Mouse (Mus musculus) midbrain, embryonic 13.5 days (tissue): ENCODE measurements around the gene Dhrs13. TPM values are rescaled to one million over a fixed set of nuclear protein-coding genes. Genes with fewer than 3 reads are reported as not detected.

ENCODE experiments used
- ATAC-seq: fragments of 200-750 bp; cut with Nextera tagmentation; 2 replicates; pipeline ENCODE4 v1.8.0; 2017; ENCODE audit warnings: mild to moderate bottlenecking, moderate TSS enrichment, moderate library complexity
- H3K27ac ChIP-seq: fragments of 300-500 bp; sonication (generic); 2 replicates; pipeline ENCODE4 v1.5.1; 2015; ENCODE audit warnings: inconsistent platforms, mild to moderate bottlenecking, moderate library complexity
- H3K27me3 ChIP-seq: fragments of 300-500 bp; sonication (generic); 2 replicates; pipeline ENCODE4 v1.6.1; 2015; ENCODE audit warnings: mild to moderate bottlenecking, inconsistent platforms
- H3K36me3 ChIP-seq: fragments of 300-500 bp; sonication (generic); 2 replicates; pipeline ENCODE4 v1.6.1; 2015; ENCODE audit warnings: mild to moderate bottlenecking, inconsistent platforms
- H3K4me1 ChIP-seq: fragments of 300-500 bp; sonication (generic); replicated peaks from 2 replicates; pipeline ENCODE4 v1.6.1; 2015; ENCODE audit warnings: inconsistent platforms
- H3K4me2 ChIP-seq: fragments of 300-500 bp; sonication (generic); replicated peaks from 2 replicates; pipeline ENCODE4 v1.6.1; 2015; ENCODE audit warnings: moderate library complexity, mild to moderate bottlenecking, inconsistent platforms
- H3K4me3 ChIP-seq: fragments of 300-500 bp; sonication (generic); replicated peaks from 2 replicates; pipeline ENCODE4 v1.5.1; 2015; ENCODE audit warnings: mild to moderate bottlenecking, inconsistent platforms
- H3K9ac ChIP-seq: fragments of 300-500 bp; sonication (generic); replicated peaks from 2 replicates; pipeline ENCODE4 v1.6.1; 2015; ENCODE audit warnings: mild to moderate bottlenecking, inconsistent platforms
- H3K9me3 ChIP-seq: fragments of 300-500 bp; sonication (generic); 2 replicates; pipeline ENCODE4 v1.6.1; 2016; ENCODE audit warnings: mild to moderate bottlenecking, inconsistent platforms
- WGBS: fragments of 180-500 bp; shearing (Covaris S2); methylation state at CpG from one replicate; pipeline ENCODE4 v1.1.7; 2015; 5-methylcytosine and 5-hydroxymethylcytosine counted together
- microRNA counts: library from miRNA; unstranded; fragments of <30 nt; microRNA quantifications from one replicate; lab custom pipeline; 2016
- microRNA-seq: library from miRNA; unstranded; fragments of <30 nt; microRNA quantifications from one replicate; pipeline ENCODE4, GENCODE M21; 2016
- polyA plus RNA-seq: library from polyadenylated mRNA; unstranded; fragments of >200 nt; fragmentation: Nextera tagmentation; extraction: Ambion mirVana; gene quantifications from 2 replicates; pipeline ENCODE4 v1.2.1, GENCODE M21; 2015

The Dhrs13 gene
- polyA plus RNA-seq, 1 experiment from 2014 or later = 31.6 TPM

GRCm38 (mm10) chr11:78074277-78074652, 42.2 kb downstream of the Dhrs13 start:
- ATAC-seq = no peak
- Histone ChIP-seq H3K4me2 (no peak overlapping the region), H3K4me3 (no peak overlapping the region), H3K9me3 (no peaks in the 10 kb centered on the region), H3K4me1 (peaks cover 4% of the 10 kb centered on the region), H3K27ac (no peak overlapping the region), H3K36me3 (peaks cover 63% of the 10 kb centered on the region), H3K27me3 (no peaks in the 10 kb centered on the region), H3K9ac (no peak overlapping the region)
- WGBS = 96% methylated on average over 2 of the region's 2 CpGs

DNA sequence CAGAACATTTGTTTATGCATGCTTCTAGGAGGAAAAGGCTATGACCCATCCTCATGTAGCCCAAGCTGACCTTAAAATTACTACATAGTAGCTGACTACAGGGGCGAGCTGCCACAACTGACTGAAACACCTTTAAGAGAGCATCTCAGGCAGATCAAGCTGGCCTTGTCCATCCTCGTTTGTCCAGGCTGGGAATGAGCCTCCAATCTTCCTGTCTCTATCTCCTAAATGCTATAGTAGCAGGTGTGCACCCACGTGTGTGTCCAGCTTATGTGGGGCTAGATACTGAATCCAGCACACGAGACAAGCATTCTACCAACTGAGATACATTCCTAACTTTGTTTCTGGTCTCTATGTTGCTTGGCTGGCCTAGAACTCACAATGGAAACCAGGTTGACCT, 42.6 kb downstream of the Dhrs13 start:
- no peak overlapping the region for H3K9ac ChIP-seq
- H3K9me3 ChIP-seq = no peaks in the 10 kb centered on the region
- H3K36me3 ChIP-seq = peaks cover 63% of the 10 kb centered on the region
- 91% methylated on average over 4 of the region's 4 CpGs for WGBS
- ATAC-seq = no peak
- no peak overlapping the region for H3K4me2 ChIP-seq
- no peaks in the 10 kb centered on the region for H3K27me3 ChIP-seq
- no peak overlapping the region for H3K27ac ChIP-seq
- H3K4me1 ChIP-seq = peaks cover 8% of the 10 kb centered on the region
- H3K4me3 ChIP-seq = no peak overlapping the region

GRCm38 (mm10) chr11:78079961-78080921, 48.2 kb downstream of the Dhrs13 start, which contains the start of gene Eral1:
Gene Eral1, minus strand, starts transcription at chr11:78080383.
- no peaks in the 10 kb centered on the region for H3K9me3 ChIP-seq
- peak; percentile 99 for ATAC-seq
- peak within 1 kb of the TSS; percentile 80 for H3K27ac ChIP-seq
- H3K36me3 ChIP-seq = peaks cover 26% of the 10 kb centered on the region
- H3K4me1 ChIP-seq = peaks cover 15% of the 10 kb centered on the region
- H3K4me2 ChIP-seq = peak within 1 kb of the TSS; percentile 79
- no peaks in the 10 kb centered on the region for H3K27me3 ChIP-seq
- peak within 1 kb of the TSS; percentile 81 for H3K9ac ChIP-seq
- 1% methylated on average over 42 of the region's 42 CpGs for WGBS
- H3K4me3 ChIP-seq = peak within 1 kb of the TSS; percentile 90

- H3K9ac ChIP-seq = no peak overlapping the region
- no peak overlapping the region for H3K27ac ChIP-seq
- H3K36me3 ChIP-seq = no peaks in the 10 kb centered on the region
- ATAC-seq = no peak
- no peak overlapping the region for H3K4me3 ChIP-seq
- peaks cover 15% of the 10 kb centered on the region for H3K4me1 ChIP-seq
- H3K9me3 ChIP-seq = no peaks in the 10 kb centered on the region
- WGBS = 50% methylated on average over 1 of the region's 1 CpGs
- no peaks in the 10 kb centered on the region for H3K27me3 ChIP-seq
- H3K4me2 ChIP-seq = no peak overlapping the region
Measured at GRCm38 (mm10) chr11:78083595-78083994, 51.5 kb downstream of the Dhrs13 start.

- Histone ChIP-seq H3K27ac (no peak overlapping the region), H3K9ac (no peak overlapping the region), H3K36me3 (no peaks in the 10 kb centered on the region), H3K4me1 (no peaks in the 10 kb centered on the region), H3K9me3 (no peaks in the 10 kb centered on the region), H3K4me2 (no peak overlapping the region), H3K4me3 (no peak overlapping the region), H3K27me3 (no peaks in the 10 kb centered on the region)
- no peak for ATAC-seq
- 80% methylated on average over 4 of the region's 4 CpGs for WGBS
Measured at GRCm38 (mm10) chr11:78086925-78087479, 54.9 kb downstream of the Dhrs13 start.

MicroRNAs encoded within 50 kb of the gene (microRNA counts, 519-probe panel; counts per million panel counts)
- 3,755 counts per million, percentile 71 among the panel's probes with 10 or more counts for microRNA mmu-miR-144 (lab: Ali Mortazavi, UCI)
- microRNA mmu-miR-451 (lab: Ali Mortazavi, UCI) = 3,476 counts per million, percentile 70 among the panel's probes with 10 or more counts

Small RNA genes lying within 50 kb of the gene (microRNA-seq; reads per million reads assigned to microRNA genes)
- gene Mir144 (29.3 reads per million, percentile 40 among the genes with 10 or more reads in this experiment), gene Mir451a (not detected), gene Mir451b (not detected)

Other genes with a start within 250 kb of the Dhrs13 start
- 2.9 and 3.4 TPM in 2 replicates for gene Gm10277, start 244.5 kb upstream of the Dhrs13 start, polyA plus RNA-seq
- 8.6 and 11.0 TPM in 2 replicates for gene Pipox, start 138.2 kb upstream of the Dhrs13 start, polyA plus RNA-seq
- 118 TPM in 2 replicates for gene Sez6, start 101.5 kb upstream of the Dhrs13 start, polyA plus RNA-seq
- 22.7 and 22.8 TPM in 2 replicates for gene Phf12, start 49.5 kb upstream of the Dhrs13 start, polyA plus RNA-seq
- 66.9 and 68.4 TPM in 2 replicates for gene Flot2, start 5.7 kb downstream of the Dhrs13 start, polyA plus RNA-seq
- 32.7 and 33.8 TPM in 2 replicates for gene Eral1, start 48.1 kb downstream of the Dhrs13 start, polyA plus RNA-seq
- 29.3 and 30.7 TPM in 2 replicates for gene Fam222b, start 62.4 kb downstream of the Dhrs13 start, polyA plus RNA-seq
- 120 and 139 TPM in 2 replicates for gene Traf4, start 133.3 kb downstream of the Dhrs13 start, polyA plus RNA-seq
- 4.7 and 5.2 TPM in 2 replicates for gene Nek8, start 144.4 kb downstream of the Dhrs13 start, polyA plus RNA-seq
- 5.0 and 5.9 TPM in 2 replicates for gene Tlcd1, start 144.4 kb downstream of the Dhrs13 start, polyA plus RNA-seq
- 934 and 937 TPM in 2 replicates for gene Rpl23a, start 151.3 kb downstream of the Dhrs13 start, polyA plus RNA-seq
- gene Rab34, start 156.2 kb downstream of the Dhrs13 start, polyA plus RNA-seq = 42.0 and 43.4 TPM in 2 replicates
- gene Proca1, start 161.1 kb downstream of the Dhrs13 start, polyA plus RNA-seq = 0.84 and 2.2 TPM in 2 replicates
- 78.7 and 81.1 TPM in 2 replicates for gene Sdf2, start 213.5 kb downstream of the Dhrs13 start, polyA plus RNA-seq
- gene Supt6, start 213.7 kb downstream of the Dhrs13 start, polyA plus RNA-seq = 30.3 and 30.8 TPM in 2 replicates
- 60.6 and 62.3 TPM in 2 replicates for gene 2610507B11Rik, start 229.5 kb downstream of the Dhrs13 start, polyA plus RNA-seq